Mouse (Mus musculus) retina, postnatal 7 days (tissue): ENCODE measurements at regions not wholly inside any gene's neighbourhood (a gene's known extent, or its start where the extent isn't known, plus 50 kb on each side); places are given as distances from the start of the nearest gene placed in this dataset.

Experiments used
- DNase-seq: peaks from one replicate; pipeline ENCODE4 v3.0.0-alpha.2; 2012; ENCODE audit warnings: low read depth, low spot score

DNA sequence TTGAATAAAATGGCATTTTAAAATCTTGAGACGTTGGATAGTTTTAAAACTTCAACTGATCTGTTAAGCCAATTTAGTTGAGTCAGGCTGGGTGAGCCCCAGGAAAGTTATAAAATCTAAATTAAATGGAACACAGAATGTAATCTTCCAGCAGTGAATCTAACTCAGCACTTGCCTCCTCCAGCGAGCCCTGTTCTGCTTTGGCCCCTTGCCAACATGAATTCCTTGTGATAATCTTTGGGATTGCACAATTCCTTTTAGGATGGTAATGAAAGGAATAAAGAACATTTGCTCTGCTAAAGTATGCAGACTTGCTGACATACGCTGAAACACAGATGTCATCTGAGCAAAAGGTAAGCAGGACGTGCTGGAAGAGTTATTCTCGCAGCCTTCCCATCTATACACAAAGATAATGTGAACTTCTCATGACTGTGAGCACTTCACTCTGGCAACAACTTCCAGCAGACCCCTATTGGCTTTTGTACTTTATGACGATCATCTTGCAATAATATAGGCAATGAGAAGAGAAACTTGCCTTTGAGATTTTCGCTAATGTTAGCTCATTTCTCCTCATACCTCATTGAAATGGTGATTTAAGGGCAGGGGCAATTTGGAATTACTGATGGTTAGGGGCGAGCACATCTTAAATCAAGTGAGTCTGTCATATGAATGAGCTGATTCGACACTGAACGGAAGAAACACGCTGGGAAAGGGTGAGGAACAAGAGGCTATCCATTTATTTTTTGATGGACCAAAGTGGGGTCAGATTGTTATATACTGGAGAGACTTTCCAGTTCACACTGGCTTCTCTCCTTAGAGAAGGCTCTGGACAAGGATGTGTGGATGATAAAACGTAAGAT lies 216.3 kb upstream of the Pdzrn3 start:
- no peak for DNase-seq

DNA sequence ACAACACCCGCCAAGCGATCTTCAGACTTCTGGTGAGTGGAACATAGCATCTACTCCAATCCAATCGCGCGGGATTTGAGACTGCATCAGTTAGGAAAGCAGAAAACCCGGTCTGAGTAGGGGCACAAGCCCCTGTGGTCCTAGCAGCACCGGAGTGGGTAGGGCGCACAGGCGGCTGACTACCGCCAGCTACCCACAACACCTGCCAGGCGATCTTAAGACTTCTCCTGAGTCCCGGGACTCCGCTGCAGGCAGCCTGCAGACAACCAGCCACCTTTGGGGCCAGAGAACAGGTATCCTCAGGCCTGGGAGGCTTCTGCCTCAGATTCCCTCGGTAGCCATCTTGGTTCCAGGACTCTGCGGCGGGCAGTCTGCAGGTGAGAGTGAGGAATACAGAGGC lies 208.2 kb upstream of the Pdzrn3 start:
- DNase-seq, result no peak

DNA sequence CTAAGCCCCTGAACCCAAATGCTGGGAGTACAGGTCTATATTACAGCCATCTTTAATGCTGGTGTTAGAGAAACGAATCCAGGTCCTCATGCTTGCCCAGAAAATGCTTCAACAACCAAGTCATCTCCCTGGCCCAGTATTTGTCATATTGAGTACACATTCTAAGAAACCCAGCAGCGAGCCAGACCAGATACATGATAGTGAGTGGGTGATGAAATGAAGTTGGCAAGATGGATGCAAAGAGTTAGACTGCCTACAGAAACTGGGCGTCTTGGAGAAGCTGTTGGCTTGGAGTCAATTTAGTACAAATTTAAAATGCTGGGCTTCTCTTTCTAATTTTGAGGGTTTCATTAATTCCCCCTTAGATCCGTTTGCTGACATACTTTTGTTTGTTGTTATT lies 203.1 kb upstream of the Pdzrn3 start:
- DNase-seq, result no peak

- DNase-seq, result no peak
Measured at GRCm38 (mm10) chr6:101556096-101556495, 178.4 kb upstream of the Pdzrn3 start.

- no peak for DNase-seq
Measured at GRCm38 (mm10) chr6:101554965-101555604, 177.4 kb upstream of the Pdzrn3 start.

DNA sequence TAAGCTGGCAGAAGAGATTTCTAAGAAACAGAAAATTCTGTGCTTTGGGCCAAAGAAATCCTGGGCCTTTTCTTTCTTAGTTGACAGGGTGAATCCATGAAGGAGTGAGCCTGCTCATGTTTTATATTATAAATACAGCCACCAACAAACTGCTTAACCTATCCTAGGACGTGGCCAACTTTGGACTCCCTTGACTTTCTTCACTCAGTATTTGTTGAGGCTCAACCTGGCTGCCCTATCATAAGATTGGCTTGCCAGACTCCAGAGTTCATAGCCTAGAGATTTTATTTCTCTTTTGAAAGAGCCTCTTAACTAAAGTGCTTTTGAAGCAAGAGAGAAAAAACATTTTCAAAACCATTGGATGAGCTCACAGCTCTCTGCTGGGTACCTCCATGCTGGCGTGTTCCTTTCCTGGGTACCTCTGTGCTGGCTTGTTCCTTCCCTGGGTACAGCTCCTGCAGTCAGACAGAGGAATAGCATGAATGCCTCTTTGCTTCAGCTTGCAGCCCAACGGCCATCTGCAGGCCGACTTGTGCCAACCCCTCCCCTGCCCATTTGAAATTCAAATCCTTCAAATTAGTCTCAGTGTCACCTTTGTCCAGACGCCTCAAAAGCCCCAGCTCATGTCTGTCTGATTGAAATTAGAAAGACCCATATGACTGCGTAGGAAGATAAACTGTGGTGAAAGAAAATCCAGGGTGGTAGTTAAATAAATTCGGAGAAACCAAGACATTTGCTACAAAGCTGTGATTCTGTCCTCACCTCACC lies 173.0 kb upstream of the Pdzrn3 start:
- DNase-seq, result no peak

DNA sequence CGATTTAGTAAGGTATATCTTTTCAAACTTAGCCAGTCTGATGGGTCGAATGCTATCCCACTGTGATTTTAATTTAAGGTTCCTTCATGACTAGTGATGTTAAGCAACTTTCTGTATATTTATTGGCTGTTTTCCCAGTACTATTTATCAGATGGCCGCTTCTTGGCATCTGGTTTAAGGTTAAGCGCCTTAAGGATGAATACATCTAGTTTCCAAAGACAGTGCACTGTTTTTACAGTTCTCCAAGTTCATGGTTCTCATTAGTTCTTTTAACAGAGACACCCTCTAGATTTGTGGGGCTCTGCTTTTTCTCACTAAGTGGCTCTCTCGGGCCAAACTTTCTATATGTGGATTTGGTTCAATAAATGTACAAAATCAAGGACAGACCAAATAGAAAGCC lies 159.9 kb upstream of the Pdzrn3 start:
- no peak for DNase-seq

GRCm38 (mm10) chr6:101534214-101535052 lies 156.7 kb upstream of the Pdzrn3 start:
- DNase-seq, result peak; percentile 16

DNA sequence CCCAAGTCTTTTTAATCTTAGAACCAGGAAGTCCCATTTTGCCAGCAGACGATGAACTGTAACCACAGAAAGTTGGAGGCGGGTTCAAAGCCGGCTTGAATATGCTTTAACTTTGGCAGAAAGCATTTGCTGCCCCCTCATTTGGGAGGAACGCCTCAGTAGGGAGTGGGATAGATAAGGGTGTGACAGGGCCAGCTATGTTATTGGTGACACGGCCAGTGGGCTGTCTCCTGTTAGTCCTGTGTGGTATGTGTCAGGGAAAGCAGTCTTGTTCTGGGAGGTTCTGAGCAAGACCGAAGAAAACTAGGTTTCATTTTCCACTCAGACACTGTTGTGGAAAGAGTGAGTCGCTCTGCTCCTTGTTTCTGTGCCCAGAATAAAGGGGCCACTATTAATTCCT lies 154.7 kb upstream of the Pdzrn3 start:
- DNase-seq, result no peak

DNA sequence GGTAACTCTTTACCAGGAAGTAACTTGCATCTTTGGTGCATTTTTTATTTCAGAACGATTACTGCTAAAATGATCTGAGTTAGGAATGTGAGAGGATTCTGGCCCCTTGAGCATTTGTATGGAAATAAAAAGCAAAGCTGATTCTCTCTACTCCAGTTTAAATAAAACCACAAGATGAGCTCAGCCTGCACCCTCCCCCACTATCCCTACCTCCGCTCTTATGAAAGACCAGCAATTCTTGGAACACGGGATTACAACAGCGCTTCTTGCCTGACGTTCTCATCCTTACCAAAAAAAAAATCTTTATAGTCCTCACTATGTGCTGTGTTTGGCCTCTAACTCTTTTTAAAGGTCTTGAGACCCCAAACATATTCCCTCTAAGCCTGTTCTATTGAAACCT lies 154.2 kb upstream of the Pdzrn3 start:
- no peak for DNase-seq

GRCm38 (mm10) chr6:101525129-101525528 lies 147.4 kb upstream of the Pdzrn3 start:
- DNase-seq, result no peak

DNA sequence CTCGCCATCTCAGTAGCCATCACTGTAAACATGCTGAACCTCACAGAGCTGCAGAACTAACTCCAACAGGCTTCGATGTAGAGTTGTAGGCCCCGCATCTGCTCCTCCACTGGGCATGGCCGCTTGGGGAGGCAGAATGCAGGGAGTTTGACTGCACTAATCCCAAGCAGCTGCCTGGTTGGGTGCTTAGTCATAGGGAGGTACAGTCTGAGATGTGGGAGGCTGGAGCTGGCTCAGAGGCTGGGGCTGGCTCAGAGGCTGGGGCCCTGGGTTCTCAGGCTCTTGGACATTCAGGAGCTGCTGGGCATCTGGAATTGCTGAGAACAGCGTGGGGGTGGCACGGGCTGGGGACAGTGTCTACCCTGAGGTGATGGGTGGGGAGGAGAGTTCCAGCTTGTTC lies 143.6 kb upstream of the Pdzrn3 start:
- no peak for DNase-seq

- no peak for DNase-seq
Measured at GRCm38 (mm10) chr6:101520755-101521154, 143.1 kb upstream of the Pdzrn3 start.

DNA sequence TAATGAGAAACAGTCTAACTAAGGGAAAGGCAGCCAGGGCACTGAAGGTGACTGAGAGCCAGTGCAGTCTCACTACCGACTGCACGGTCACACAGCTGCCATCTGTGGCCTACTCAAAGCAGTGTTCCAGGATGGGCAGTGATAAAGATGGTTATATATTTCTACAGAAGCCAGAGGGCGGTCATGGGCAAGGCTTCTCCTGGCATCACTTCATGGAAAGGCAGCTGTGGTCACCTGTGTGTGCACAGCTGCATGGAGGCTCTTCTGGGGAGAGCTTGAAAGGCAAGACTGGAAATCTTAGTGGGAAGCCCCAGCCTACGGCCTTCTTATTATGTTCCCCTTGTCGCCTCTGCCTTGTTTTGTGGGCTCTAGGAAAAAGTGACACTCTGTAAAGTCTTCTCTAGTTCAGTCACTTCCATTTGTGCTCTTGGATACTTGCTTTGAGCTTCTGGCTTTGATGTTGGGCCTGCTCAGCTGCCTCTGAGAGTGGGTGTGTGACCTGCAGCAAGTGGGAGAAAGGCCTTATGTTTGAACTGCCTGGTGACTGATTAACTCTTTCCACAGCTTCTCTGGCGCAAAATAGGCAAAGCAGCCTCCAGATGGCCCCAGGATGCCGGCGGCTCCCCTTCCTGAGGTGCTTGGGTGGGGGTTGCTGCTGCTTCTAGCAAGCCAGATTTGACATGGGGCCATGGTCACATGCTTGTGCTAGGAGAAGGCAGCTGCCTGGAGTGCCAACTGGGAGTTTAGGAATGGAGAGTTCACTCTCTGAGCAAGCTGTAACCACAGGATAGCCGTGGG lies 141.4 kb upstream of the Pdzrn3 start:
- DNase-seq, result no peak

- DNase-seq, result no peak
Measured at GRCm38 (mm10) chr6:101517584-101517983, 139.9 kb upstream of the Pdzrn3 start.

DNA sequence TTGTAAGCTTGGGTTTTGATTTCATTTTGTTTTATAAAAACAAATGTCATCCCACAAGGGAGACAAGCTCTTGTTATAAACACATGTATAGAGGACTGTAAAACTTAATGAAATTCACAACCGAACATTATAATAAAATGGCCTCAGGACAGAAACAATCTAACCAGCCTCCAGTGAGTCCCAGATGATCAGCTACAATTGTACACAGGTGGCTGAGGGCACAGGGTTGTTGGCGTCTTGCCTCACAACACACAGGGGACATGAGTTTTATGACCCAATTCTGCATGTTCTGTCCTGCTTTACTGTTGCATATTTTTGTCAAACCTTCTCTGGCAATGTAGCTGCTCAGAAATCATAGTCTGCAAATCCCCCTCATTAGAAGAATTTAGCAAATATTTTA lies 136.0 kb upstream of the Pdzrn3 start:
- DNase-seq, result no peak

GRCm38 (mm10) chr6:101502149-101502548 lies 124.5 kb upstream of the Pdzrn3 start:
- DNase-seq, result no peak

DNA sequence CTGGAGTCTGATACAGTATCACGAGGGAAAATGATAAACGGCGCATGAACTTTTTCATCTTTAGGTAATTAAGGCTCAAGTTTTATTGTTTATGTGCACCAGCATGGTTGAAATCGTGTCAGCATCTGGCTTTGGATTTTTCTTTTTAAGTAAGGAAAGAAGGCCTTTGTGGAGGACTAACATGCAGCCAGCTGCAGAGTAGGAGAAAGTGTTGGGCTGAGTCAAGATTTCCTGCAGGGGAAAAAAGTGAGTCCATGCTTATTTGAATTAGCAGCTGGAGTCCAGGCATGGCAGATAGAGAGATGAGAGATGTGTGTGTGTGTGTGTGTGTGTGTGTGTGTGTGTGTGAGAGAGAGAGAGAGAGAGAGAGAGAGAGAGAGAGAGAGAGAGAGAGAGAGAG lies 124.0 kb upstream of the Pdzrn3 start:
- DNase-seq, result no peak

DNA sequence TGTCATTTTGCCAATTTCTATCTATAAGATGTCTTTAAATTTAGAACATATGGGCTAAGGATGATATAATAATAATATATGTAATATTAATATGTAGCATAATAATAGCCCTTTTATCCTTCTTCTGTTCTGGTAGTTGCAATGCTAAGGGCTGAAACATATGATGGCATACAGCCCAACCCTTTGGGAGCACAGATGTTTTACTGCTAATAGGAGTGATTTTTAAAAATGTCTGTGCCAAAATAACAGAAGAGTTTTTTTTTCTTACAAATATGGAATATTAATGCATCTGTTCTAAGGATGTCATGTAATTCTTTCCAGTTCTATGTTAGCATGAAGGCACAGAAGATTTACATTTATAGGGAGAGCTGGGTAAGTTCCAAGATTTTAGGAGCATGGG lies 122.5 kb upstream of the Pdzrn3 start:
- no peak for DNase-seq

GRCm38 (mm10) chr6:101488466-101488865 lies 110.8 kb upstream of the Pdzrn3 start:
- DNase-seq, result no peak
